Mouse (Mus musculus) megakaryocyte, embryonic 14.5 days (primary cell): ENCODE data around the gene St7.

Experiments
- FLI1 ChIP-seq: IDR thresholded peaks from 2 replicates; pipeline ENCODE4 v1.6.1; 2012; ENCODE audit warnings: low read length, inconsistent platforms, mixed read lengths
- GATA1 ChIP-seq: IDR thresholded peaks from 3 replicates; pipeline ENCODE4 v1.6.1; 2012; ENCODE audit warnings: mixed read lengths, low read length, inconsistent platforms, borderline replicate concordance

DNA sequence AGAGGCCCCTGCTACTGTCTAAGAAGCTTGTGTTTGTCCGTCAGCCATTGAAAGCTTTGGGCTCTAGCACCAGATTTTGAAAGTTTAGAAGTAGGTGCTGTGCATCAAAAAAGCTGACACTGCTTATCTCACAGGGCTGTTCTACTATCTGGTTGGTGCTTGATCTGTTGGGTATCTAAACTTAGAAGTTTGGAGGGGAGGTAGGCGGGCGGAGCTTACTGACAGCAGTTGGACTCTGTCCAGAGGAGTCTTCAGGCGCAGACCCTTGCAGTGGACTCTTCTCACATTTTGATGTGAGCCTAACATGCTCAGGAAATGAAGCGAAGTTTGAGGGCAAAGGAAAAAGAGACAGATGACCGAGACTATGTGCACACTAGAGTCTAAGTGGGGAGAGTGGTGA is 48.9 kb downstream of the St7 start:
- TF ChIP-seq FLI1 (no peak), GATA1 (no peak)
